Mouse (Mus musculus) kidney, postnatal 0 days (tissue): ENCODE results near the gene Rae1. TPM values are rescaled to one million over a fixed set of nuclear protein-coding genes. Genes with fewer than 3 reads are reported as not detected.

Experiments used
- ATAC-seq: fragments of 200-750 bp; cut with Nextera tagmentation; replicated peaks from 2 replicates; pipeline ENCODE4 v1.8.0; 2017; ENCODE audit warnings: low read depth, moderate number of reproducible peaks, moderate TSS enrichment, moderate library complexity; ENCODE audit not compliant: low FRiP score
- DNase-seq: peaks from one replicate; pipeline ENCODE4 v3.0.0-alpha.2; 2016; ENCODE audit warnings: low spot score
- H3K27ac ChIP-seq: fragments of 300-500 bp; sonication (generic); 2 replicates; pipeline ENCODE4 v1.5.1; 2014; ENCODE audit warnings: mild to moderate bottlenecking
- H3K27me3 ChIP-seq: fragments of 300-500 bp; sonication (generic); 2 replicates; pipeline ENCODE4 v1.6.1; 2014; ENCODE audit warnings: low read length, mixed read lengths; ENCODE audit not compliant: insufficient read depth
- H3K36me3 ChIP-seq: fragments of 300-500 bp; sonication (generic); 2 replicates; pipeline ENCODE4 v1.6.1; 2014; ENCODE audit warnings: low read length, mixed read lengths; ENCODE audit not compliant: insufficient read depth
- H3K4me1 ChIP-seq: fragments of 300-500 bp; sonication (generic); replicated peaks from 2 replicates; pipeline ENCODE4 v1.6.1; 2014; ENCODE audit warnings: antibody characterized with exemption, low read length, mixed read lengths; ENCODE audit not compliant: insufficient read depth
- H3K4me2 ChIP-seq: fragments of 300-500 bp; sonication (generic); 2 replicates; pipeline ENCODE4 v1.6.1; 2014; ENCODE audit warnings: mild to moderate bottlenecking, low read length, moderate library complexity, mixed read lengths
- H3K4me3 ChIP-seq: fragments of 300-500 bp; sonication (generic); replicated peaks from 2 replicates; pipeline ENCODE4 v1.5.1; 2014; ENCODE audit warnings: low read depth, low read length
- H3K9ac ChIP-seq: fragments of 300-500 bp; sonication (generic); 2 replicates; pipeline ENCODE4 v1.6.1; 2014; ENCODE audit warnings: low read depth, low read length
- H3K9me3 ChIP-seq: fragments of 300-500 bp; sonication (generic); replicated peaks from 2 replicates; pipeline ENCODE4 v1.6.1; 2016; ENCODE audit warnings: low read length, inconsistent platforms, mixed read lengths
- CTCF ChIP-seq: IDR thresholded peaks from 2 replicates; pipeline ENCODE4 v1.5.1; 2016; ENCODE audit warnings: antibody characterized with exemption, low read depth, mild to moderate bottlenecking, moderate library complexity
- whole genome bisulfite sequencing: fragments of 180-500 bp; shearing (Covaris S2); extraction: QIAGEN DNeasy Blood & Tissue Kit; methylation state at CpG from one replicate; pipeline ENCODE4 v1.1.7; 2014; 5-methylcytosine and 5-hydroxymethylcytosine counted together
- polyA plus RNA-seq: library from polyadenylated mRNA; unstranded; fragments of >200 nt; fragmentation: Nextera tagmentation; extraction: Ambion mirVana; gene quantifications from 2 replicates; pipeline ENCODE4 v1.2.1, GENCODE M21; 2015

Rae1 gene
- polyA plus RNA-seq, 1 experiment from 2014 or later = 117 TPM

- Histone ChIP-seq H3K4me3 (no peak overlapping the region), H3K27ac (no peak overlapping the region), H3K4me1 (0 out of 2 replicates have a peak, but pooled peaks cover 4% of the 10 kb centered on the region), H3K9me3 (no peaks in the 10 kb centered on the region), H3K4me2 (no peak overlapping the region), H3K9ac (no peak overlapping the region), H3K36me3 (no peaks in the 10 kb centered on the region), H3K27me3 (no peaks in the 10 kb centered on the region)
- ATAC-seq (peak; percentile 37; the same call in 1 of the 2 replicates), DNase-seq (peak; percentile 38)
- 35% methylated on average over 5 of the region's 5 CpGs for WGBS
- TF ChIP-seq CTCF = no peak
Observed at GRCm38 (mm10) chr2:173047471-173047870, 47.6 kb downstream of the Rae1 start.

GRCm38 (mm10) chr2:173048041-173048745 is 48.3 kb downstream of the Rae1 start:
- 54% methylated on average over 17 of the region's 17 CpGs for WGBS
- Histone ChIP-seq H3K9me3 (no peaks in the 10 kb centered on the region), H3K27me3 (no peaks in the 10 kb centered on the region), H3K4me1 (0 out of 2 replicates have a peak, but pooled peaks cover 4% of the 10 kb centered on the region), H3K27ac (no peak overlapping the region), H3K4me2 (no peak overlapping the region), H3K9ac (no peak overlapping the region), H3K36me3 (no peaks in the 10 kb centered on the region), H3K4me3 (no peak overlapping the region)
- no peak for DNase-seq
- no peak for TF ChIP-seq CTCF
- ATAC-seq = 0 out of 2 replicates have a peak, but pooled peaks have one; percentile 5

DNA sequence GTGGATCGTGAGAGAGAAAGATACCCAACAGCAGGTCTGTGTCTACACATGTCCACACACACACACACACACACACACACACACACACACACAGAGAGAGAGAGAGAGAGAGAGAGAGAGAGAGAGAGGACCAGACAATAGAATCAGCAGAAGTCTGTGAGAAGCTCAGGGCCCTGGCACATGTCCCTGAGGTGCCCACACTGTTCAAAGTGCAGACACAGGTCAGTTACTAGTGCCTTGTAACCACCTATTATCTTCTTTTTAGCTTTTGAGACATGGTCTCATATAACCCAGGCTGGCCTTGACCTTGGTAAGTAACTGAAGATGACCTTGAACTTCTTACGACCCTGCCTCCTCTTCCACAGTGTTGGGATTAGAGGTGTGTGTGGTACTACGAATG is 49.3 kb downstream of the Rae1 start:
- no peak for ATAC-seq
- Histone ChIP-seq H3K36me3 (no peaks in the 10 kb centered on the region), H3K4me3 (no peak overlapping the region), H3K27me3 (no peaks in the 10 kb centered on the region), H3K27ac (no peak overlapping the region), H3K4me1 (0 out of 2 replicates have a peak, but pooled peaks cover 4% of the 10 kb centered on the region), H3K4me2 (no peak overlapping the region), H3K9me3 (no peaks in the 10 kb centered on the region), H3K9ac (no peak overlapping the region)
- no peak for TF ChIP-seq CTCF
- DNase-seq = no peak
- WGBS = 75% methylated on average over 3 of the region's 3 CpGs

GRCm38 (mm10) chr2:173049817-173050216 is 49.9 kb downstream of the Rae1 start:
- ATAC-seq (no peak), DNase-seq (no peak)
- 0 out of 2 replicates have a peak, but pooled peaks have one; percentile 10 for TF ChIP-seq CTCF
- no peak overlapping the region for H3K9ac ChIP-seq
- H3K4me3 ChIP-seq = no peak overlapping the region
- H3K27ac ChIP-seq = no peak overlapping the region
- no peaks in the 10 kb centered on the region for H3K27me3 ChIP-seq
- H3K4me2 ChIP-seq = no peak overlapping the region
- WGBS = 59% methylated on average over 6 of the region's 6 CpGs
- H3K36me3 ChIP-seq = no peaks in the 10 kb centered on the region
- no peaks in the 10 kb centered on the region for H3K4me1 ChIP-seq
- H3K9me3 ChIP-seq = no peaks in the 10 kb centered on the region

DNA sequence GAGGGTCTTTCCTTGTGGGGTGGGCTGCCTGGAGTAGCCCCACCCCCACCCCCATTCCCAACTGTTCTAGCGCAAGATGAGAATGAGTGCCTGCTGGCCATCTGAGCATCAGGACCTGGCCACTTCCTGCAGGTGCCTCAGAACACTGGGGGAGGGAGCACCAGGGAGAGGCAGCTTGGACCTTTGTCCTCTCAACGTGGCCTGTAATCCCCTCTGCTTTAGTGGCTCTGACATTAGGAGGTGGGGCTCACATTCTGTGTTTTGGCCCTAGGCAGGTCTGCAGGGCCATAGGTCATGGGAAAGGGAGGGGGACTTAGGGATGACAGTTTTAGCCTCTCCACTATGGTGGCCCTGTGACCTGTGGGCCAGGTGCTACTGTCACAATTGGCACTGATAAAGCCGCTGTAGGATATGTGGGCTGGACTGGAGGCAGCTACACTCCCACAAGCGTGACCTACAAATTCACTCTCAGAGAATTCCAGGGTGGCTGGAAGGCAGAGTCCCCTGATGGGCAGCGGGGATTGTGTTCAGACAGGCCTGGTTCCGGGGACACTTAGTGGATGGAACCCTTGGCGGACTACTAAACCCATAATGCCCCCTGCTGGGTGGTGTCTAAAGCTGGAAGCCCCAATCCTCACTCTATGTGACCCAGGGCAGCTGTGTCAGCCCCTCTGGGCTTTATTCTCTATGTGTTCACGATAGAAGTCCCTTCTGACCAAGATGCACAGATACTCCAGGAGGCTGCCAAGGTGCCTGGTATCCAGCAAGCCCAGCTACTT is 50.9 kb downstream of the Rae1 start:
- 0 out of 2 replicates have a peak, but pooled peaks have one; percentile 8 for ATAC-seq
- Histone ChIP-seq H3K9me3 (no peaks in the 10 kb centered on the region), H3K4me3 (no peak overlapping the region), H3K4me1 (no peaks in the 10 kb centered on the region), H3K27me3 (no peaks in the 10 kb centered on the region), H3K4me2 (no peak overlapping the region), H3K36me3 (no peaks in the 10 kb centered on the region), H3K27ac (no peak overlapping the region), H3K9ac (no peak overlapping the region)
- 50% methylated on average over 8 of the region's 8 CpGs for whole genome bisulfite sequencing
- DNase-seq = no peak
- peak; percentile 30 for TF ChIP-seq CTCF

- Histone ChIP-seq H3K9ac (no peak overlapping the region), H3K36me3 (no peaks in the 10 kb centered on the region), H3K27me3 (no peaks in the 10 kb centered on the region), H3K4me2 (no peak overlapping the region), H3K4me3 (no peak overlapping the region), H3K4me1 (no peaks in the 10 kb centered on the region), H3K9me3 (no peaks in the 10 kb centered on the region), H3K27ac (no peak overlapping the region)
- no peak for TF ChIP-seq CTCF
- ATAC-seq (no peak), DNase-seq (no peak)
- 95% methylated on average over 8 of the region's 8 CpGs for WGBS
Observed at GRCm38 (mm10) chr2:173052881-173053280, 53.0 kb downstream of the Rae1 start.
